Mouse (Mus musculus) spleen, postnatal 14 days (tissue): Measurements from ENCODE around the gene Ccdc92b.

ENCODE experiments used
- DNase-seq, 2 experiments: peaks; one replicate each; pipeline ENCODE4 v3.0.0; 2021 to 2022; ENCODE audit warnings: low spot score in 2 of 2

The Ccdc92b gene

DNA sequence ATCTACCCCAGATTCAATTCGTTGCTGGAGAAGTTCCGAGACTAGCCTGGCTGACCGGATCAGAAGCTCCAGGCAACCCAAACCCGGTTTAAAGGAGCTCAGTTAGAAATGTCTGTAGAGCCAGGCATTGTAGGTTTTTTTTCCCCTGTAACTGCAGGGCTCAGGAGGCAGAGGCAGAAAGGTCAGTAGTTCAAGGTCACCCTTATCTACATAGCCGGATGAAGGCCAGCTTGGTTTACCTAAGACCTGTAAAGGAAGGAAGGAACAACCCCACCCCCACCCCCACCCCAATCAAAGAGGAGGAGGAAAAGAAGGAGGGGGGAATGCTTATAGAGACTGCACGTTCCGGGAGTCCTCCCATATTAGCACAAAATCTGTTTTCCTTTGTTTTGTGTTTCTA is 8.0 kb upstream of the Ccdc92b start:
- no peak for DNase-seq

DNA sequence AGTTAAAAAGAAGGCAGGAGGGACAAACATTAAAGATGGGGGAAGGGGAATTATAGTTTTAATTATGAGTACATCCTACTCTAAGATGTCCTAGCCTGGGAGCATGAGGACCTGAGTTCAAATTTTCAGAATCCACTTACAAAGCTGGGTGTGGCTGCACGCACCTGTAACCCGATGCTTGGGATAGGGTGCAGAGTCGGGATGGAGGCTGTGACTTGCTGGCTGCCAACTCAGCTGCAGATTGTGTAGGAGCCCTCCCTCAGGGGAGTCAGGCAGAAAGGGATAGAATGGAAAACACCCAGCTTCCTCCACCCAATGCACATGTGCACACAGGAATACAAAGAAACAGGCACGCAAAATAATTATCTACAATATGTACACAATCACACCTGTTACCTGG is 6.0 kb upstream of the Ccdc92b start:
- DNase-seq = no peak

DNA sequence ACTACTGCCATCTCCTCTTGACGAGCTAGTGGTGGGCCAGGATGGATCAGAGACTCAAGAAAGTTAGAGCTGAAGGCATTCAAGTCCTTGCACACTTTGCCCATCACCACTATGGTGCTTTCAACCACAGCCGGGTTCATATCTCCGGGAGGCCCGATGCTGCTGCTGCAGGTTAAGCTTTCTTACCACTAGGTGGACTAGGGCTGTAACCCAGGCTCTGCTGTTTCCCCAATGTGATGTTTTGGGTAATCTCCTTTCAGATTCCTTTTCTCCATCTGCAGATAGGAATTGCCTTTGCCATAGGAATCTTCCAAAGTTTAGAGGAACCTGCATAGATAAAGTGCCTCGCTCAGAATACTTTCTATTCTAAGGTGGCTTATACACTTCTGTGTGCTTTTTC is 3.8 kb upstream of the Ccdc92b start:
- DNase-seq = no peak

DNA sequence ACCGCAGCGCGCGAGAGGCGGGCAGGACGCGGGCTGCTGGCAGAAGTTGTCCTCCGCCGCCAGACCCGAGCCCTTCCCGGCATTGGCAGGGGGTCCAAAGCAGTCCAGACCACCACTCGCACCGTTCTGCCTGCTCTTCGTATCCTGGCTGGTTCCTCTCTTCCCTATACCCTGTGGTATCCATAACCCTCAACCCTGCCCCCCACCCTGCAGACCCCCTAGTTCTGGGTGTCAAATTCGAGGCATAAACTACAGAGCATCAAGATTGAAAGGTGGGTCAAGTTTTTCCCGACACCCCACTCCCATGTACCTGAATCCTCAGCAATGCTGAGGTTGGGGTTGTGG is 523 bp downstream of the Ccdc92b start:
- no peak for DNase-seq

DNA sequence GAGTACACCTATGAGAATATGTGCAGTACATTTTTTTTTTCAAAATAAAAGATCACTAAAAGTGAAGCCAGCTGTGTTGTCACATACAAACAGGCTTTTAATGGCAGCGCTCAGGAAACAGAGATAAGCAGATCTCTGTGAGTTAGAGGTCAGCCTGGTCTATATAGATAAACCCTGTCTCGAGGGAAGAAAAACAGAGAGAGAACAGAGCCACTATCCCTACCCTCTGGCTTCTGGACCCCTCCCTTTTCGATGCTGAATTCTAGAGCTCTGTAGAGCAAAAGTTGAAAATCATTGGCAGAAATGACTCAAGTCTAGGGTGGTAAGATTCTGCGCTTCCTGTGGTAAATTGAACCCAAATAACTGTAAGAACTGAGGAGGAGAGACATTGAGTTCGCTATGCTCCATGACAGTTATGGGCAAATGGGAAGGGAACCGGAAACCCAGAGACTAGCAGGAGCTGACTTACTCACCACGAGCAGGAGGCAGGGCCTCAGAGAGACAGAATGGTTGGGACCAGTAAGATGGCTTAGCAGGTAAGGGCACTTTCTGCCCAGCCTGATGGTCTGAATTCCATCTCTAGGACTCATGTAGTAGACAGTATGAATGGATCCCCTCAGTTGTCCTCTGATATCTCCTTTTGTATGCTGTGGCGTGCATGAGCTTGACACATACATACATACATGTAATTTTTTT is 2.7 kb downstream of the Ccdc92b start:
- DNase-seq = no peak

DNA sequence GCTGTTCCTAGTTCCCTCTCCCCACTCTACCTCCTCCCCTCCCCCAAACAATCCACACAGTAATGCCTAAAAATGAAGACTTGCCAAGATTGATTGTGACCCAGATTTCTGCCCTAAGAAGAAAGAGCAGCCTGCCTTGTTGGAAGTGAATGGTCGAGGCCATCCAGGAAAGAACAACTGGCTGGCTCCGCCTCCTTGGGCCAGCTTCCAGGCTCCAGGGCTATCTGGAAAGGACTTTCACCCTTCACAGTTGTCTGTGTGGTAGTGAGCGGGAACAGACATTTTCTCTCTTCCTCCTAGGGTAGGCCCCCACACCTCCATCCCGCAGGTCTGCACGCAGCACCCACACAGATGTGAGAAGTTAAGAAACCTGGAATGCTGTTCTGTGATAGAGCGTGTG is 4.3 kb downstream of the Ccdc92b start:
- no peak for DNase-seq

DNA sequence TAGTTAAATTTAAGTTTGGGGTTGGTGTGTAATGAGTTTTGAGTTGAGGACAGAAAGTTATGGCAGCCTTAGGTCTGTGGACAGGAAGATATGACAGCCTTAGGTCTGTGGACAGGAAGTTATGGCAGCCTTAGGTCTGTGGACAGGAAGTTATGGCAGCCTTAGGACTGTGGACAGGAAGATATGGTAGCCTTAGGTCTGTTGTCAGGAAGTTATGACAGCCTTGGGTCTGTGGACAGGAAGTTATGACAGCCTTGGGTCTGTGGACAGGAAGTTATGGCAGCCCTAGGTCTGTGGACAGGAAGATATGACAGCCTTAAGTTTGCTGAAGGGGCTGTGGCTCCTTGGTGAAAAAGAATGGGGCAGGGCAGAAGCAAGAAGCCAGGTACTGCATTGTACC is 5.9 kb downstream of the Ccdc92b start:
- DNase-seq = no peak

DNA sequence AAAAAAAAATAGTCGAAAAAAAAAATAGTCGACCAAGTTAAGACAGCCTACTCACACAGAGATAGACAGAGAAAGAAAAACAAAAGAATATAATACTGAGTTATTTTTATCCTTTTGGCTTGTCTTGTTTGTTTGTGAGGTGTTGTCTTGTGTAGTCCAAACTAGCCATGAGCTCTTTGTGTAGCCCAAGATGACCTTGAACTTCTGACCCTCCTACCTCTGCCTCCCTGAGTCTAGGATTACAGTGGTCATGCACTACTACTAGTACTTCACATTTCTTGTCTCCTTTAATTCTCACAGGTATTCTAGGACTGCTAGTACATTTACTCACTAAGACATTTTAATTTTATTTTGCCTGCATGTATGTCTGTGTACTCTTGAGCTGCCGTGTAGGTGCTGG is 8.1 kb downstream of the Ccdc92b start:
- no peak for DNase-seq

DNA sequence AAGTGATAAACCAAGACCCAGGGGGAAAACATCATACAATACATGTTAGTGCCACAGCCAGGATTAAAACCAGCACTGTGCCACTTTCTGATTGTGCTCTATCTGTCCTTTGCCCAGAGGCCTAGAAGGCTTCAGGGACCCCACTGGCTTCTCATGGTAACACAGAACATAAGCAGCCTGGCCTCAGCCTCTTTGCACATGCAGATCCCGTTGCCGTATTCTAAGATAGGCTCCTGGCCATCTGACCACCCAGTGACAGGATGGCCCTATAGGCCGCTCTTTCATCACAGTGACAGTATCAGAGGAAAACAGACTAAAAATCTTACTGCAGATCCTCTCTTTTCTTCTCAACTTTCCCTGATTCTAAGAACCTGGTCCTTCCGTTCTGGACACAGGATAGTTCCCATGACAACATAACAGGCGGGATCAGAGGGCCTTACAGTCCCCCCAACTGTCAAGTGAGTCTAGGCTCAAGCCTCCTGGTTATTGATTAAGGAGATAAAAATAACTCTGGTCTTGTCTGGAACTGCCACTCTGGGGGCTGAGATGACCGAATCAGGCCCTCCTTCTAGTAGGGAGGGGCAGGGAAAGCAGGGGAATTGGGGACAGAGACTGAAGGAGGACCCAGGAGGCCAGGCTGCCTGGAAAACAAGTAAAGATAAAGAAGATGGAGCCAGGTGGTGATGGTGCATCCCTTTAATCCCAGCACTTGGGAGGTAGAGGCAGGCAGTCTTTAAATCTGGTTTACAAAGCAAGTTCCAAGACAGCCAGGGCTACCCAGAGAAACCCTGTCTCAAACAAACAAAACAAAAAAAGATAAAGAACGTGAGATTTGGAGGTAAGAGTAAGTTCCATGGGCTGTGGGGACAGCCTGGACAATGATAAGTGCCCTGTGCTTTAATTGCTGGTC is 12.7 kb downstream of the Ccdc92b start:
- DNase-seq = no peak

DNA sequence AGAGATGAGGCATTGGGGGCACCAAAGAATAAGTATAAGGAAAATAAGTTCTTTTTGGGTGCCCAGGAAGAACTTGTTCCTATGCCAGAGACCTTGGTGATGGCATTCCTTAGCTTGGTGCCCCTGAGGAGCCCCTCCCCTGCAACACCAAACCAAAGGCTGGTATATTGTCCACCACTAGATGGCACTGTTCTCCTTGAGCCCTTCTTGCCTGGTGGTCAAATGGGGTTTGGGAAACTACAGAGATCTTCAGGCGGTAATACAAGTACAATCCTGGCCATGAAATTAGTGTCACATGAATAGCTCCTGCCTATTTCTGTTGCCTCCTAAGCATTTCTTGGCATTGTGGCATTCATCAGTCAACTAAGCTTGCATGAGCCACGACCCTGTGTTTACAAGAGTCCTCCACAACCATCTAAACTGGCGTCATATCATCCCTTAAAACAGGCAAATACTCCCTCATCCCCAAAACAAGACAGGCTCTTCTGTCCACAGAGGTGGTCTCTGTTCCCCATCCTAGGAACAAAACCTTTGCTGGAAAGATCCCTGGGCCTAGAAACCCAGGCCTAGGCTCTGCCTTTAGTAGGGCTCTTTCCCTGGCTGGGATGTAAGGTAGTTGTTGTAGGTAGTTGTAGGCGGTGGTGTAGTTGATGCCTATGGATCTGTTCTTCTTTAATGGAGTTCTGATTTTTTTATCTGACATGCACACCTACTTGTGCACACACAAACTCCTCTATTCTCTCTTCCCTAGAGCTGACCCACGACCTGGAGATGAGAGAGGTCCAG is 15.3 kb downstream of the Ccdc92b start:
- DNase-seq = peak in 1 of 2 experiments; percentile 46

DNA sequence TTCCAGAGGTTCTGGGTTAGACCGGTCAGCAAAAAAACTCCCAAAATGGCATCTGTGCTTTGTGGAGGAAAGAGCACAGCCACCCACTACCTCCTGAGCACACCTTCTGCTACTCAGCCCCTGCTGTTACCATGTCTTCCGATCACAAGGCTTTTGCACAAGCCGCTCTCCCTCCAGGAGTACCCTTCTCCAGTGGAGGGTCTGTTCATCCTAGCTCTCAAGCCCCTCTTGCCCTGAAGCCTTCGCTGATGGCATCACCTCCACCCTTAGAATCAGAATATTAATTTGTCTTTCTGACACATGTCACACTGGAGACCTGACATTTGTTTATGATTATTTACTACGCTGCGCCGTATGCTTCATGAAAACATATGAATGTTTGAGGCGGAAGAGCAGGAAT is 18.1 kb downstream of the Ccdc92b start:
- DNase-seq = no peak

DNA sequence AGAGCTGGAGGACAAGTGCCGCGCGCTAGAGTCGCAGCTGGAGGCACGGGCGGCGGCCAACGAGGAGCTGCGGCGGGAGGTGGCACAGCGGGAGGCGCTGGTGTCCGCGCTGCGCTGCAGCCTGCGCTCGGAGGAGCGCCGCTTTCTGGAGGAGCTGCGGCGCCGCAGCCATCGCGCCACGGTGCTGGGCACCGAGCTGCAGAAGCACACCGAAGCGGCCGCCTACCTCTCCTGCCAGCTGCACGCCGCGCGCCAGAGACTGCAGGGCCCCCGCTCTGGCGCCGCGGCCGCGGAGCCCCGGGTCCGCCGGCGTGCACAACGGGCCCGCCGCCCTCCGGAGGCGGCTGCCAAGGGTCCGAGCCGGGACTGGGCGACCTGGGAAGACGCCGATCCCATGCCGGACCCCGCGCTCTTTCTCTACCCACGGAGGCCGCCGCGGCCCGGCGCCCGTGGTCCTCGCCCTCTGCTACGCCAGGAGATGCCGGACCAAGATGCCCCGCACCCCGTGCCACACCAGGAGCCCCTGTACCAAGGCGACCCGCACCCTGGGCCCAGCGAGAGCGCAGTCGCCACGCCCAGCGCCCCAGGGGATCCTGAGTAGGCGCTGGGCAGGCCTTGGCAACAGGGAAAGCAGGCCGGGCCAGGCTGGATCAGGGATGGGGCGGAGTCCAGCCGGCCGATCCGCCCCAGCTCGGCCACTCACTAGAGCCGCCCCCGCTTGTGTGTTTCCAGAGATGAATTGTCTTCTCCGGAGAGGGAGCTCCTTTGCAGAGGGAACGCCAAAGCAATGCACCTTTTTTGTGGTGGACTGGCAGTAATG is 18.8 kb downstream of the Ccdc92b start:
- peak; percentile 29 to 40 for DNase-seq

DNA sequence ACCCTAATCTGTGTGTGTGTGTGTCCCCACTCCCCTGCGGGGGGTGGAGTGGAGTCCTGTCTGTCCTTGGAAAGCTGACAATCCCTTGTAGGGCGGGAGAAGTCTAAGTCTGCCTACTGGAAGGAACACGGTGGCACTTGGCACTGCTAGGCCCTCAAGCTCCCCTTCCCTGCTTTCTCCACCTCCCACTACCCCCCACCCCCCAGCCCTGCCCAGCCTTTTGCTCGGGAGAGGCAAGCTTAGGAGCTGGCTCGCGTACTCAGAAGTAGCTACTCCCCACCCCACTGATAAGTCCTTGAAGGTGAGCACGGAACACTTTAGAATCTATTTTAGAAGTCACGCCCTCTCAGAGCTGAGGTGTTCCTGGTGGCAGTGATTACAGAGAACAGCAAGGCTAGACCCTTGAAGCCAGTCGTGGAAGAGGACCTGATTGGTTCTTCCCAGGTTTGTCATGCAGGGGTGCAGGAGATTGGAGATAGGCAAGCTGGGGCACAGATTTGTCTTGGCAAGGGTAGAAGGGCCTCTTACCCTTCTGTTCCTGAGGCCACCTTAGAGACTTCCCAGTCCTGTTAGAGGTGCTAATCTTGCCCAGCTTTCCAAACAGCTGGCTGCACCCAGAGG is 19.5 kb downstream of the Ccdc92b start:
- no peak for DNase-seq

DNA sequence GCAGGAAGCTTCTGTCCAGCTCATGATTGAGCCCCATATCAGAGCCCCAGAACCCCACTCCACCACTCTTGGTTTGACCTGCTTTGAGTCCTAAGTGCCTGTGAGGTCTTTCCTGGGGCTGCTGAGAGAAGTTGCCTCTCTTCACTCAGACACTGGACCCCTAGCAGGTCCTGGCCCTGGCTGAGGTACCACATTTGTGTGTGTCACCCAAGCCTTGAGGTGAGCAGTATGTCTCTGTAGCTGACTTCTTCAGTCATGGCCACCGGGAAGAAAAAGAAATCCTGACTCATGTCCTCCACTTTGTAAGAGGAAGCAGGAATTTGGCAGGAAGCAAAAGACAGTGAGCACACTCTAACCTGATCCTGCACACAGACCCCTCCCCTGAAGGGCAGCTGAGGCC is 20.2 kb downstream of the Ccdc92b start:
- no peak for DNase-seq

DNA sequence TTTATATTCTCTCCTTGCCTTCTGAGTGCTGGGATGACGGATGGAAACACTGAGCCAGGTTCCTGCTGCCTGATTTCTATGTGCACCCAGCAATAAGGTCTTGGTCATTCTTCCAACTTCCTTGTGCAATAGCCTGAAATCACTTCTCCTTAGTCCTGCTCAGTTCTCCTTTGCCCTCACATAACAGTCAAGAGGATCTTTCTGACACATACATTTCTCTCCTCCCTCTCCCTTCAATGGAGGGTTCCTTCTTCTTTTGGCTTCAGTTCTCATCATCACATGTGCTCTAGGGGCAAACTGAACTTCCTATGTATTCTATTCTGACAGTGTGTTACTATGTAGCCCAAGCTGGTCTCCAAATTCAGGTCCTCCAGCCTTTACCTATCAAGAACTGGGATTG is 28.6 kb downstream of the Ccdc92b start:
- no peak for DNase-seq

DNA sequence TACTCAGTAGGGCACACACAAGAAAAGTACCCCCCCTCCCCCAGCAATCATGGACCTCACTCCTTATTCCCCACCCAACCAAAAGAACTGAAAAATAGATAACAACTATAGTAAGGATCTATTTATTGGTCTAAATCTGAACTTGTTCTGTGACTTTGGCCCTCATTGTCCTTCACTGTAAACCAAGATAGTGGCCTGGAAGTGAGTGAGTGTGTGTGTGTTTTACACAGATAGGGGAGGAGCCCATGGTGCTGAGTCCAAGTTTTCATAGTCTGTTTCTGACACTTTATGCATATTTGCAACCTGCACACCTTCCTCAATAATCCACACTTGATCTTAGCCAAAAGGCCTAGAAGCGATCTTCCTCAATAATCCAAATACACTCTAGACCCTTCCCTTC is 29.3 kb downstream of the Ccdc92b start:
- no peak for DNase-seq

DNA sequence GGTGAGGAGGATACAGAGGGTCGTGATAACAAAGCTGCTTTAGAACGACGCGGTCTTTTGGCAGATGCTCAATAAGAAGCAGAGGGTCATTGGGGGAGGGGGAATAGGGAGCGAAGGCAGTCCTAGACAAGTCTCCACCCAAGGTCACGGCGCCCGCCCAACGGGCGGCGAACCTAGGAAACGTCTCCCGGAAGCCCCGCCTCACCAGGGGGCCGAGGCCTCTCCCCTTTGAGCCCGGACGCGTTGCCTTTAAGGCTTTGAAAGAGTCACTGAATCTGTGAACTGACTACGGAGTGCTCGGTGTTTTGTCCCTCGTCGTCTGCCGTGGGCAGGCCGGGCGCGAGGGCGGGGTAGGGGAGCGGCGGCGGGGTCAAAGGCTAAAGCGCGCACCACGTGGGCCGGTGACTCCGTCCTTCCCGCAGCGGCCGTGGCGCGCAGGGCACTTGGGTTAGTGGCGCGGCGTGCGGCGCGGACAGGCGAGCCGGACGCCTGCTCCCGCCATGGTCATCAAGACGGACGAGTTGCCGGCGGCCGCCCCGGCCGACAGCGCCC is 29.8 kb downstream of the Ccdc92b start, which contains the start of gene Cluh:
Cluh (plus strand) TSS at position 401 of the 552 bp plus-strand sequence.
- peak; percentile 94 to 97 for DNase-seq

DNA sequence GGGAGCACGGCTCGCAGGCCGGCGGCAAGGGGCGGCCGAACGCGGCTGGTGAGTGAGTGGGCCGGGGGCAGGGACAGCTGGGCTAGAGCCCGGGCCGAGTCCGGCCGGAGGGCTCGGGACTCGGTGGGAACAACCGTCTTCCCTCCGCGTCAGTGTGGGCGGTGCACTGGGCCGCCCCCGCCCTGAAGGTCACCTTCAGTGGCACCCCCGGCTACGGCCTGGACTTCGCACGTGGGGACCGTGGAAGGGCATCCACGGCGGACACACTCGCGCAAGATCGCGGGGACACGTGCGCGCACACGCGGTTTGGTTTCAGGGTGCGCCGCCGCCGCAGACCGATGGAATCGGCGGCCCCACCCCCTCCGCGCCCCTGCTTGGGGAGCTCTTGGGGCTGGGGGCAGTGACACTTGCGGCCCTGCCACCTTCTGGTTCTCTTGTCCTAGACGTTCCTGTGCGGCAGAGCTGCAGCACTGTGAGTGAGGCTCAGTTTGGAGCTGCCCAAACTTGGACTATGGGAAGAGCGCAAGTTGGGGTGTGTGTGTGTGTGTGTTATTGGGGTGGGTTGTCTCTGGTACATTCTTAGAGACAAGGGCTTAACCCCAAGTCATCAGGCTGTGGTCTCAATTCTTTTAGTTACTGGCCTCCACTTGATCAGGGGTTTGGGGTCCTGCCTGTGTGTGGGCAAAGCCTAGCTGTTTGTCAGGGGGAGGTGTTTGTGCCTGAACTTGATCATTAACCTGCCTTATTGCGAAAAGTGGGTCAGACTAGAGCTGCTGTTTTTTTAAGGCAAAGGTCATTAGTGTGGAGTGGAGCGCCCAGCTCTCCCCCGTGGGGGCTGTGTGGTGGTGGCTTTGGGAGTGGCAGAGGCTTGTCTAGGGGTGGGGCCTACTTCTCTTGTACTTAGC is 30.5 kb downstream of the Ccdc92b start:
- peak in 1 of 2 experiments; percentile 20 for DNase-seq

DNA sequence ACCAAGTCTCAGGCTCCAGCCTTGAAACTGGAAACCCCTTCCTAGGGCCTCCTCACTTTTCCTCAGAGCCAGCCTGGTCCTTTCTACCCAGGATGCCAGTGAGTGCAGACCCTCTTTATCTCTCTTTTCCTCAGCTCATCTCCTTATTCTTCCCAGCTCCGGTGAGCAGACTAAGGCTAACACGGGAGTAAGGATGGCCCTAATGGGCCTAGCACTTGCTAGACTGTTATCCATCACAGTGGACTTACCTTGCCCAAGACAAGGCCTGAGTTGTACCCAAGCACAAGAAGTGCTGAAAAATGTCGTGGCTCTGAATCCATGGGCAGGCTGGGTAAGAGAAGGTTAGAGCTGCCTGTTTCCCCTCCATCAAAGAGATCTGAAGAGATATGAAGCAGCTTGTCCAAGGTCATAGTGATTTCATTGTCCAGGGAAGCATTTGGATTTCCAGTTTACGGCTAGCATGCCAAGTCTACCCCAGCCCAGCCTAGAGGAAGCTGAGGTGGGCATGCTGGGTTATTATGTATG is 31.2 kb downstream of the Ccdc92b start:
- no peak for DNase-seq
